Mouse (Mus musculus) spleen, embryonic (tissue): ENCODE results near the gene Cyp2w1.

Experiments
- CTCF ChIA-PET: fragments of 350-600 bp; sonication (Branson Sonifier 250); formaldehyde crosslinking; loops from one replicate; lab custom pipeline; 2022; lab: Charles Lee

Cyp2w1 gene

DNA sequence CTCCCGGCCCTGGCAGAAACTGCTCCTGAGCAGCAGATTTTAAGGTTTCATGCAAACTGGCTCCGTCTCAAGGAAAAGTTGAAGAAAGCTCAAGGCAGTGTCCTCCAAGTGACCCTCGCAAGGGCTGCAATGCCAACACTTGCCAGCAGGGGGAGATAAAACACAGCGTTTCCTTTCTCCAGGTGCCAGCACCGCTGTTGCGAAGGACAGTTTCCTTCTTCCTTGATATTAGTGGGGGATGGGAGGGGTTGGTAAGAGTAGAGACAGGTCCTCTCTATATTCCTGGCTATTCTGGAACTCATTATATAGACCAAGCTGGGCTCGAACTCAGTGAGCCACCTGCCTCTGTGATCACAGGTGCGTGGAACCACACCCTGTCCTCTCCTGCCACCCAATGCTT is 20.7 kb upstream of the Cyp2w1 start:
- CTCF ChIA-PET: interaction anchor here (0.6 to 0.7 kb wide), 3 partner anchors 12 to 152 kb away, joined by 3 to 6 read pairs (median 3); no protein-coding TSS in a partner anchor

DNA sequence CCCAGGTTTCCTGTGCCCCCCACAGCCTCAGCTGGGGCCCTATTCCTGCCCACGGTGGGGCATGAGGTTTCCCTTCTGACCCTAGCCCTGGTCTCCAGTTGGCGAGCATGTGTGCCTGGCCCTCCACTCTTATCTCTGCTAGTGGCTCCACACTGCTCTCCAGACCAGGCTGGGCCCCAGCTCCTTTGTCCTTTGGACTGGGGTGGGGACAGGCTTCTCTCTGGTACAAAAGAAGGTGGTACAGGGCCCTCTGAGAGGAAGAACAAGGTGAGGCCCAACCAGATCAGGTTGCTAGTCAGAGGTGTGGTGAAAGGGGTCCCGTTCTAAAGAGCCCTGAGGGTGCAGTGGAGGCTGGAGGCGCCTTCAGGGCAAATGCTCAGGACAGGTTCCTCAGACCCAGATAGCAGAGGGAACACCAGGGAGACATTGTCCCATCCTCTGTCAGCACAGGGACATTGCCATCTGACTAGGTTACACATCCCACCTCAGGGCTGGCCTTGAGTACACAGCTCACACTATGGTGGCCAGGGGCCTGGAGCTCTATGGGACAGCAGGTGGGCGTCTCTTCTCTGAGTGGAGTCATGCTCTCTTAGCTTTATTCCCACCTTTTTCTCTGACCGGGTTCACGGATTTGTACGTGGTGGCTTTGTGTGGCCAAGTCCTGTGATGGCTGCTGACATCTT is 19.7 kb upstream of the Cyp2w1 start:
- CTCF ChIA-PET: interaction anchor here (0.6 to 0.7 kb wide), 3 partner anchors 11 to 152 kb away, joined by 3 to 14 read pairs (median 3); no protein-coding TSS in a partner anchor

DNA sequence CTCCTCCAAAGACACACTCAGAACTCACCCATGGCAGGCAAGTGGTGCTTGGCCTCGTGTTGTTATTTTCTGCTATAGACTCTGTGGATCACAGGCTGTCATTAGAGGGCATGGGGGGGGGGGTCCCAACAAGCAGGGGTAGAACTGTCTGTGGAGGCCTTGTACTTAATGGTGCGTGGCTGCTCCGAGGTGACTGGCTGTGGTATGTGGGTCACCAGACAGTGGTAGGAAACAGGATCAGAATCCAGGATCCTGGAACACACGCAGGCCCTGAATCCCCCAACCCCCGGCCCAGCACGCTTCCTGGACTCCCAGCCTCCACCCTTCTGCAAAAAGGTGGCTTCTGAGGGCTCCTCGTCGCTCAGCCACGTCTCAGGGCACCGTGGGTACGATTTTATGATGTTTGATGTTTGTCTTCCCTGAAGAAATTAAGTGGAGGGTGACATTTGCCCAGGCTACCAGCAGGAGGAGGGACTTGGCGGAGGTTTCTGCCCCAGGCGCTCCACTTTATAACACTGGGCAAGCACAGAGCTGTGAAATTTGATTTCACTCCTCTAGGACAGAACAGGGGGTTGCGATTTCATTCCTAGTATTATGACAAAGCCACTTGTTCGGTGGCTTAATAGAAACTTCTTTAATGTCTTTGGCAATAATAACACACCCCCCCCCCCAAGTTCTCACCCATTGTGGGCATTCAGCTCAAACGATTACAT is 19.0 kb upstream of the Cyp2w1 start:
- CTCF ChIA-PET: interaction anchor here (0.6 kb wide), 1 partner anchor 134 kb away, joined by 9 read pairs; no protein-coding TSS in a partner anchor

DNA sequence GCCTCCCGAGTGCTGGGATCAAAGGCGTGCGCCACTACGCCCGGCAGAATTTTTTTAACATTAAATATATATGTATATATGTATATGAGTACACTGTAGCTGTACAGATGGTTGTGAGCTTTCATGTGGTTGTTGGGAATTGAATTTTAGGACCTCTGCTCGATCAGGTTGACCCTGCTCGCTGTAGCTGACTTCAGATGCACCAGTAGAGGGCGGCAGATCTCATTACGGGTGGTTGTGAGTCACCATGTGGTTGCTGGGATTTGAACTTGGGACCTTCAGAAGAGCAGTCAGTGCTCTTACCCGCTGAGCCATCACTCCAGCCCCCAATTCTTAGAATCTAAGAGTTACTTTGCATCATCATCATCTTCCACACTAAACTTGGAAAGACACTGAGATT is 18.0 kb upstream of the Cyp2w1 start:
- CTCF ChIA-PET: interaction anchor here (0.6 kb wide), 1 partner anchor 135 kb away, joined by 9 read pairs; no protein-coding TSS in a partner anchor

DNA sequence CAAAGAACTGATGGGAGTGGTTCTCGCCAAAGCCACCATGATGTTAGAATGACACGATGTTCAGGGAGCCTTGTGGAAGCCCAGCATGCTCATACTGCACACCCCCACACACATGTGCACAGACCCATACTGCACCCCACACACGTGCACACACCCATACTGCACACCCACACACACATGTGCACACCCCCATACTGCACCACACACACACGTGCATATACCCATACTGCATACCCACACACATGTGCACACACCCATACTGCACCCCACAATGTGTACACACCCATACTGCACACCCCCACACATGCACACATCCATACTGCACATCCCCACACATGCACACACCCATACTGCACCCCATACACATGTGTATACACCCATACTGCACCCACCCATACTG is 16.8 kb upstream of the Cyp2w1 start:
- CTCF ChIA-PET: no interaction called here

DNA sequence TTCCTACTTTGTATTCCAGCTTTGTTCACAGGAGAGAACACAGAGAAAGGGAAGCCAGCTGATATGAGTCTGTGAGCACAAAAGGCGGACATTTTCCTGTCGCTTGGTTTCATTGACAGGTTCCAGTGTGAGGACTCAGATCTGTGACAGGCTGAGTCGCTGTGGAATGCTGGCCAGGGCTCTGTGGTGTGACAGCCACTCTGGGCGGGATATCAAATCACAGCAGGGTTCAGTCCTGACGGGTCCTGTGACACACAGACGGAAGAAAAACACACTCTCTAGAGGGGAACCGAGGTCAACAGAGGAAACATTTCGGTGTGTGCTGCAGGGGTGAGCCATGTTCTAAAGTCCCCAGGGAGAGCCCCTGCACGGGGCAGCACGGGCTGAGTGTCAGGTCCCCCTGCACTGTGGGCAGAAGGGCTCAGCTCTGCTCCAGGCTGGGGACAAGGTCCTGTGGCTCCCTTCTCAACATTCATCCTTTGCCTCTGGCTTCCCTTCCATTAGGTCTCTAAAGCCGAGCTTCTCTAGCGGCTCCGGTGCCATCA is 14.5 kb upstream of the Cyp2w1 start:
- CTCF ChIA-PET: interaction anchor here (0.7 kb wide), 1 partner anchor 10 kb away, joined by 8 read pairs; no protein-coding TSS in a partner anchor

DNA sequence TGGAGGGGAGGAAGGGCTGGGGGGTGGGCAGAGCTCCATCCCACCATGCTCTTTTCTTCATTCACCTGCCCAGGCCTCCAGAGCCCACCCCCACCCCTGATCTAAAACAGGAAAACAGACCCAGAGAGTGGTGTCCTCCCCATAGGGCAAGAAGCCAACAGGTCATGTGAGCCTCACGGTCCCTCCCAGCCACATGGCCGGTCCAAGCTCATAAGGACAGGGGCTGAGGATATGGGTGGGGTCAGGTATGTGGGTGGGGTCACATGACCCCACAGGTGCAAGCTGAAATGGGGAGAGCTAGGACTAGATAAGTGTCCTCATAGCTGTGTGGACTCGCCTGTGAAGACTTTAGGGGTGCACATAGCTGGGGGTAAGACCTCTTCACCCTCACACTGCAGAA is 14.0 kb upstream of the Cyp2w1 start:
- CTCF ChIA-PET: interaction anchor here (0.7 kb wide), 1 partner anchor 9 kb away, joined by 8 read pairs; no protein-coding TSS in a partner anchor

DNA sequence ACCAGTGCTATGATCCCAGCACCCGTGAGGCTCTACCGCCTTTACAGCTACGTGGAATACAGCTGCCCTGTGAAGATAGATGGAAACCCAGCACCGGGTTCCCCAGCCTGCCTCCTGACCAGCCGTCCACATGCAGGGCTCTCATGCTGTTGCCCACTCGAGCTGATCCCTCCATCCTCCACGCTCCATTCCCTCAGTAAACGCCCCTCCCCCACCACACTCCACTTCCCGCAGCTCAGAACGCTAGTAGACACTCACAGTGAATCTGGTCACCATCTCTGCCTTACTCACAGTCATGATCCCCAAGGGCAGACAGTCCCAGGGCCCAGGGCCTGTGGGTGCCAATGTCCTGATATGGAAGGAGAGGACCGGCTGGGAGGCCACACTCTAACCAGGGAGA is 13.5 kb upstream of the Cyp2w1 start:
- CTCF ChIA-PET: no interaction called here

DNA sequence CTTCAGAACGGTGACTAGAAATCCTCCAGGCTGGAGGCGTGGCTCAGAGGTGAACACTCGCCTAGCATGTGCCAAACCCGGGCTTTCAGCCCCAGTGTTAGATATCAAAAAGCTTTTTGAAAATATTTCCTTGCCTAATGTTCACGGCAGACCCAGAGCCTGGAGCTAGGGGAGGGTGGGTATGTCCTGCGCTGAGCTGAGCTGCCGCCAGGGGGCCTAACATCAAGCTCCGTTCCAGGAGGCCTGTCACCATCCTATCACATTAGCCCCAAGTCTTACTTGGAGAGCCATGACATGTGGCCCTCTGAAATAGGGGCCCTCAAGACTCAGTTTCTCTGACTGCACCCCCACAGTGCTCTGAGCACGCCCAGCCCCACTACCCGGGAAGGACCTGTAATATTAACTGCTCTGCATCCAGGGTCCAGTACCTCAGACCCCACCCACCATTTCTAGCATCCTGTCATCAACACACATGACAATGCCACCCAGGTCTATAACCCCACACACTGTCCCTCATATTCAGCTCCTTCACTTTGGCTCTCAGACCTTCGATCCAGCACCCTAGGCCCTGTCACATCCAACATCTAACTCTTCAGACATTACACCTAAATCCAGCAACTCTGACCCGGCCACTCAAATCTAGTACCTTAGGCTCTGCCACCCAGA is 8.3 kb upstream of the Cyp2w1 start:
- CTCF ChIA-PET: interaction anchor here (0.6 to 1.6 kb wide), 7 partner anchors 9 to 1230 kb away, joined by 3 to 19 read pairs (median 4); no protein-coding TSS in a partner anchor

DNA sequence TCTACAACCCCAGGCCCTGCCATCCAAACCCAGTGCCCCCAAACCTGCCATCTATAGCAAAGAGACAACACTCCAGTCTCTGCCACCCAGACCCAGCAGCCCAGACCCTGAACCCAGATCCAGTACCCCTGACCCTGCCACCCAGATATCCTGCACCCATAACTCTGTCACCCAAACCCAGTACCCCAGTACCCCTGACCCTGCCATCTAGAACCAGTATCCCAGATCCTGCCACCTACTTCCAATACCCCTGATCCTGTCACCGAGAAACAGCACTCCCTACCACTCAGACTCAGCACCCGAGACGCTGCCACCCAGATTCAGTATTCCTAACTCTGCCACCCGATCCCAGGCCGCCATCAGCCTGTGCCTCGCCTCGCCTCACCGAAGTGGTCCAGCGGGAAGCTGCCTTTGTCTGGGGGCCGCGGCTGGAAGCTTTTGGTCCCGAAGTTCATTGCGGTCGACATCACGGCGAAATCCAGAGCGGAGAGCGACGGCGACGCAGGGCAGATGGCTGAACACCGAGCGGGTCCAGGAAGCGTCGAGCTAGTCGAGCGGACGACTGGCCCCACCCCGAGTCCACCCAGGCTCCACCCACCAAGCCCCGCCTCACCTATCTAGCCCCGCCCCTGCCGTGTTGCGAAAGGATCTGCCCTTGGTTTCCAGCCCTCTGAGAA is 7.6 kb upstream of the Cyp2w1 start:
- CTCF ChIA-PET: interaction anchor here (1.2 kb wide), 1 partner anchor 11 kb away, joined by 5 read pairs; no protein-coding TSS in a partner anchor

DNA sequence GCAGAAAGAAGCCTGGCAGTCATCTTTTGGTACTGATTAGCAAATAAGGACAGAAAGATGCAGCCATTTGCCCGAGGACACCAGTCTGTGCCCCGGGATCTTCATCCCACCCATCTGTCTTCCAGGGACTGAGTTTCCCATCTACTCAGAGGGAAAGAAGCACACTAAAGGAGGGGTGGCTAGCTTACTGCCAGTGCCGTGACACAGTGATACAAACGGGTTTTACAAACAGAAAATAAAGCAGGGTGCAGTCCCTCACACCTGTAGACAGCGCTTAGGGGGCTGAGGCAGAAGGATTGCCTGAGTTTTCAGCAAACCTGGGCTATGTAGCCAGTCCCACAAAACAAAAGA is 7.1 kb upstream of the Cyp2w1 start:
- CTCF ChIA-PET: no interaction called here

DNA sequence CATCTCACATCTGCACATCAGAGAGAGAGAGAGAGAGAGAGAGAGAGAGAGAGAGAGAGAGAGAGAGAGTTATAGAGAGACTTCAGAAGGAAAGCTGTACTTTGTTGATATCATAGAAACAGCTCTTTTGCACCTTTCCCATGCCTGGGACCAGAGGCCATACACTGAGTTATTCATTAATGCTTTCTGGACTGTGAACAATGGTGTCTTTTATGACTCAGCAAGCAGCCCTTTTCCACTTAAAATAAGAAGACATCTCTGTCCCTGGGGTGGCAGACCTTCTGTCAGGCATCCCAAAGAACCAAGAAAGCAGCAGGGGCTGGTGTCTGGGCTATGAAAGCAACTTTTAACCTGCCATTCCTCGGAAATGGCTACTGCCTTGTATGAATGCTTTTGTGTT is 5.2 kb upstream of the Cyp2w1 start:
- CTCF ChIA-PET: interaction anchor here (1.1 kb wide), 1 partner anchor 9 kb away, joined by 8 read pairs; no protein-coding TSS in a partner anchor

DNA sequence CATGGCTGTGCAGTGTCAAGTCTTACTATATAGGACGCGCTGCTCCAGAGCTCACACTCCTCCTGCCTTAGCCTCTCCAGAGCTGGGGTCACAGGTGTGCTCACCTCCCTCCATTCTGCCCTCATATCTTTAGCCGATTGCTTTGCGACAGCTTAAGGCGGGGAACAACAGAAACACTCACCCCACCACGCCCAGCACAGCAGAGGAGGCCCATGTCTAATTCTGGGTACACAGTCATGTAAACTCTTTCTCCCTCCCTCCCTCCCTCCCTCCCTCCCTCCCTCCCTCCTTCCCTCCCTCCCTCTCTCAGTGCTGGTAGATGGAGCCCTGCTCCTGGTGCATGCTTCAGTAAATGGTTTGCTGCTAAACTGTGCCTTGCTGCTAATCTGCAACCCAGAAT is 2.7 kb upstream of the Cyp2w1 start:
- CTCF ChIA-PET: no interaction called here

DNA sequence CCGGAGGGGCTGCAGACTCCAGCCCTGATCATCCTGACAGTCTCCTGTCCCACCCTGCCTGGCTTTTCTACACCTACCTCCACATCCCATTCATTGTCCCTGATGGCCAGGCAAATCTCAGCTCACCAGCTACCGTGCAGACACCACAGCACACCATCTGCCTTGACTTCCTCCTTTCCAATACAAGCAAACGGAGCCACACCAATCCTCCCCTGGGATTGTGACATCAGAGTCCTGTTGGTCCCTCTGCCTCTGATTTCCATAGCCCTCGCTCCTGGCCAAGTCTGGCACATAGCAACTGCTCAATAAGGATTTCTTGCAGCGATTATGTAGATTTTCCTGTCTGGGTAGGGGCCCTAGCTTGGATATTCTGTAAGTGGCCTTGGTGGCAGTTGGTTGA is 1.3 kb upstream of the Cyp2w1 start, which contains the start of gene Cox19:
Gene Cox19, minus strand, starts transcription at position 285 of the 400 bp plus-strand sequence.
- CTCF ChIA-PET: interaction anchor here (0.6 kb wide), 1 partner anchor 44 kb away, joined by 3 read pairs; no protein-coding TSS in a partner anchor

DNA sequence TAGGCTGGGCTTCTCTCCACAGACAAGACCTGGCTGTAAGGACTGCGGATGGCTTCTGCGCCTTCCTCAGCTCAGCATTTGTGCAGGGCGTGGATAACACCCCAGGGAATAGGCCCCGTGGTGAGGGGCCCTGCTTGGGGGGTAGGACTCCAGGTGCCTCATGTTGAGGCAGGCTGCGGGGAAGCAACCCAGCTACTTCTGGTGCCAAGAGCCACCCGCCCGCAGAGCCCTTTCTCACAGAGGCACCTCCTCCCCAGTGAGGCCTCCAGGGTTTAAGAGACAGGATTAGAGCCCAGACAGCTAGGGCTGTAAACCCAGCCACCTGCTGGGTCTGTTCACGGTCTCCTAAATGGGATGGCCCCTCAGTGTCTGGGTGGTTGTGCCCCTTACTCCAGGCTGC is 789 bp upstream of the Cyp2w1 start:
- CTCF ChIA-PET: interaction anchor here (0.6 kb wide), 1 partner anchor 45 kb away, joined by 3 read pairs; no protein-coding TSS in a partner anchor

DNA sequence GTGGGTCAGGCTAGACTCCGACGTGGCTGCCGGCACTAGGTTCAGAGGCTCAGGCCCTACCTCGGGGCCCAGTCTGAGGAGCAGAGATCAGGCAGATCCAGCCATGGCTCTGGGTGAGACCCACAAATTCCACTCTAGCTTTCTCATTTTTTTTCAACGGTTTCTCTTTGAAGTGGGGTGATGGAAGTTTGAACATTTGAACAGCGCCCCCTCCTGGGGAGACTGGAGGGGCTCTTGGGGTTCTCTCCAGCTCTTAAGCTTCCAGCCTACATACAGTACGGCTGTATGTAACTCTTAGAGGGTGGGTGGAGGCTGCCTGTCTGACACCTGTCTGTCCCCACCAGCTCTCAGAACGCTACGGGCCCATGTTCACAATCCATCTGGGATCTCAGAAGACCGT is 1.1 kb downstream of the Cyp2w1 start:
- CTCF ChIA-PET: interaction anchor here (0.7 to 1.0 kb wide), 3 partner anchors 10 to 50 kb away, joined by 4 to 19 read pairs (median 5); no protein-coding TSS in a partner anchor

DNA sequence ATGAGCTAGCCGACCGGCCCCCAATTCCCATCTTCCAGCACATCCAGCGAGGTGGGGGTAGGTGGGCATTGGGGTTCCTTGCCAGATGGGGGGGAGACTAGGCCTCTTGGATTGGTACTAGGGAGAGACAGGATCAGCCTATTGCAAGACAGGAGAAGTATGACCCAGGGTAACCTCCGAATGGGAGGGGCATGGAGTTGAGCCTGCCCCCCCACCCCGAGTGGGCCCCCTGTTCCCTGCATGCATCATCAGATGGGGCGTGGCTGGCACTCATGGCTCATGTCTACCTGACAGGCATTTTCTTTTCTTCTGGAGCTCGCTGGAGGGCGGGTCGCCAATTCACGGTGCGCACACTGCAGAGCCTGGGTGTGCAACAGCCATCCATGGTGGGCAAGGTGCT is 1.5 kb downstream of the Cyp2w1 start:
- CTCF ChIA-PET: interaction anchor here (1.0 to 1.5 kb wide), 2 partner anchors 10 kb away, joined by 3 to 19 read pairs; no protein-coding TSS in a partner anchor

DNA sequence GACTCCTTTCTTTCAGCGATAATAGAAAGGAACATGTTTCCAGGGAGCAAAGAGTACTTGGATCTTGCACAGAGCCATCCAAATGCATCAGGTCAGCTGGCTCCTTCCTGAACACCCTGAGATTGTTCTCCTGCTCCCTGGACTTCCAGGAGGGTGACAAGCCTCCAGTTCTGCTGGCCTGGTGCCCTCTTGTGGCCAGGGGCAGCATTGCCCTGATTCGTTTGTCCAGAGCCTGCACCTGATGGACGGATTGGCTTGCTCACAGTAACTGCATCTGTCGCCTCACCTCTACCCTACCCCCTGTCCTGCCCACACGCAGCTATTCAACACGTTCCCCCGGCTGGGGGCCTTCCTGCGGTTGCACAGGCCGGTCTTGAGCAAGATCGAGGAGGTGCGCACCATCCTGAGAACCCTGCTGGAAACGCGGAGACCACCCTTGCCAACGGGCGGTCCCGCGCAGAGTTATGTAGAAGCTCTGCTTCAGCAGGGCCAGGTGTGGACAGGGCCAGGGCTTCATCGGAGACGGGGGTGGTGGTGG is 2.9 kb downstream of the Cyp2w1 start:
- CTCF ChIA-PET: interaction anchor here (0.6 to 1.7 kb wide), 3 partner anchors 8 to 500 kb away, joined by 3 to 5 read pairs (median 4); no protein-coding TSS in a partner anchor

DNA sequence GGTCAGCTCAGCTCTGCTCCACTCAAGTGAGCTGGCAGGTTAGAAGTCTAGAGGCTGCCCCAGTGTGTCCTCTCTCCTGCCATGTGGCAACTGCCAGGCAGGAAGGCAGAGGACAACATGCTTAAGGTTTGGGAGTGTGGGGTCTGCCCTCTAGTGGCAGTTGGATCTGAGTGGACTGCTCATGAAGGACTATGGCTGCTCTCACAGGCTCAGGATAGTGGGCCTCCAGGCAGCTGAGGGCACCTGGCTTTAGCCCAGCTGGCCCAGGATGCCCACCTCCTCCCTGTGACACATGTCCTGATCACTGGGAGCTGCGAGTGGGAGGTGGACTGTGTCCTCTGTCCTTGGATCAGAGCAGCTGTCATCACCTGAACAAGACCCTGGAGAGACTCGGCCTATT is 6.2 kb downstream of the Cyp2w1 start:
- CTCF ChIA-PET: no interaction called here

DNA sequence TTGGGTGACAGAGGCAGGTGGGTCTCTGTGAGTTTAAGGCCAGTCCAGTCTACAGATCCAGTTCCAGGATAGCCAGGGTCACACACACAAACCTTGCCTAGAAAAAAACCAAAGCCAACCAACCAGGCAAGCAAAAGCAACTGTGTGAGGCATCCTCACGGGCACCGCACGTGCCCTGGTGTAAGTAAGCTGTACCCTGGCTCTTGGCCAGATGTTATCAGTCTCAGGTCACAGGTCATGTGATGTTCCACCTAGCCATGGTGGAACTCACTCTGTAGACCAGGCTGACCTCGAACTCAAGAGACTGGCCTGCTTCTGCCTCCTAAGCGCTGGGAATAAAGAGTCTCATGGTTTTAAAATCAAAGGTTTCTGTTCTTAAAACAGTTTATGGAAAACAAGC is 6.8 kb downstream of the Cyp2w1 start:
- CTCF ChIA-PET: no interaction called here
